Mouse (Mus musculus): ENCODE results near the gene Ppp1r26. TPM values are rescaled to one million over a fixed set of nuclear protein-coding genes. Genes with fewer than 3 reads are reported as not detected.
A peak's percentile ranks its signal among the peaks of the same experiment; 100 is the strongest.

The Ppp1r26 gene
- 1.1 TPM in 2 replicates for polyA plus RNA-seq (2015; fragmentation: Nextera tagmentation; extraction: Ambion mirVana)

DNA sequence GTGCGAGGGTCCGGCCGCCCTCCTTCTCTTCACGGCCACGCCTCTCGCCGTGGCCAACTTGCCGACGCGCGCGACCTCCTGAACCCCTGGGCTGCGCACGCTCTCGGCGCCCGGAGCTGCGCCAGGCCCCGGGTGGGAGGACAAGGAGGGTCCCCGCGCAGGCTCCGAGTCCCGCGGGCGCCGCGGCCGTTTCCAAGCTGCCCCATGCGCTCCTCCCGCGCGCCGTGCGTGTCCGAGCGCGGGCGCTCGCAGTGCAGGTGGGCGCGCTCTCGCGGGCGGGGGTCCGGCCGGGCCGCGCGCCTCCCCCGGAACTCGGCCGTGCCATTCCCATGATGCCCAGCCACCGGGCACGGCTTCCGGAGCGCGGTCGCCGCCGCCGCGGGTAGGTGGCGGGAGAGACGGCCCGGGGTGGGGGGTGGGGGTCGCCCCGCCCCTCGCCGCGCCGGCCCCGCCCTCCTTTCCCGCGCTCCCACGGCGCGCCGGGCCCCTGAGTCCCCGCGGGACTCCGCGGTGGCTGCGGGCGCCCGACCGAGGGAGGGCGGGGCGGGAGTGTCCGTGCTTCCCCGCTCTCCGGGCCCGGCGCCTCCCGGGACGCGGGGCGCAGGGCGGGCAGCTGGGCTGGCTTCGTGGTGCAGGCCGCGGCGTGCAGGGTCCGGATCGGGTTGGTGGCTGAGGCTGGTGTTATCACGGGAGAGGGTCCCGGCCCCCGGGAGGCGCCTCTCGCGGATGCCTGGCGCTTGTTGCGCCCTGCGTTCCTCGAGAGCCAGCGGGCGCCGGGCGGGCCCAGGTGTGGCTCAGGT lies at the start of gene Ppp1r26:
Ppp1r26 (plus strand) TSS at position 286 of the 800 bp plus-strand sequence.
- Histone ChIP-seq H3K27ac (replicated peaks) (peak within 1 kb of the TSS; percentile 53; the same call in 1 of the 2 replicates), H3K27me3 (ENCODE audit: control insufficient read depth, insufficient read depth, low read length) (no peaks in the 10 kb centered on the region), H3K36me3 (ENCODE audit: control insufficient read depth, insufficient read depth, low read length) (no peaks in the 10 kb centered on the region), H3K9me3 (ENCODE audit: control insufficient read depth, low read length) (no peaks in the 10 kb centered on the region), H3K9ac (ENCODE audit: low read length) (peak within 1 kb of the TSS; percentile 79), H3K4me2 (replicated peaks; ENCODE audit: low read depth) (peak within 1 kb of the TSS; percentile 96), H3K4me3 (ENCODE audit: low read depth, low read length) (peak within 1 kb of the TSS; percentile 72), H3K4me1 (replicated peaks; ENCODE audit: control insufficient read depth, insufficient read depth) (0 out of 2 replicates have a peak, but pooled peaks cover 2% of the 10 kb centered on the region)
- TF ChIP-seq CTCF (IDR thresholded peaks at IDR 0.05; ENCODE audit: low read depth) (no peak), EP300 (optimal IDR thresholded peaks at IDR 0.05) (no peak)
- under 1% methylated on average over 58 of the region's 118 CpGs for WGBS
- ATAC-seq (ENCODE audit: low FRiP score, low TSS enrichment) = peak; percentile 75
- DNase-seq (ENCODE audit: low spot score) = peak; percentile 56

DNA sequence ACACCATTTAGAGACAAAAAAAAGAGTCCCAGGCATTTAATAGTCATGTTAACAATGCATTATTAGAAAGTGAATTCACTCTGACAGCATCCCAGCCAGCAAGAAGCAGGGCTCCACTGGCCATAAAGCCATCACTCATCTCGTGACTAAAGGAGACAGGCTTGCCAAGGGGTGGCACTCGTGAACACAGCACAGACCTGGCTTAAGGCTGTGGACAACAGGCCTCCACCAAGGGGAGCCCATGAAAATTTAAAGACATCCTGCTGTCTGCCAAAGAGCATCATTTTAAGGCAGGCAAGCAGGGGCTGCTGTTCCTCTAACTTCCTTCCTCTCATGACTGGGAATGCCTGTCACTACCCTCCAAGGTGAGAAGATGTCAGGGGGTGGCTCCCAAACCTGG lies 49.7 kb upstream of the Ppp1r26 start:
- Histone ChIP-seq H3K9me3 (ENCODE audit: control insufficient read depth, low read length) (no peaks in the 10 kb centered on the region), H3K27ac (replicated peaks) (no peak overlapping the region), H3K27me3 (ENCODE audit: control insufficient read depth, insufficient read depth, low read length) (no peaks in the 10 kb centered on the region), H3K4me1 (replicated peaks; ENCODE audit: control insufficient read depth, insufficient read depth) (no peaks in the 10 kb centered on the region), H3K9ac (ENCODE audit: low read length) (no peak overlapping the region), H3K4me3 (ENCODE audit: low read depth, low read length) (no peak overlapping the region), H3K36me3 (ENCODE audit: control insufficient read depth, insufficient read depth, low read length) (no peaks in the 10 kb centered on the region), H3K4me2 (replicated peaks; ENCODE audit: low read depth) (no peak overlapping the region)
- 42% methylated on average over 2 of the region's 2 CpGs for WGBS
- ATAC-seq (ENCODE audit: low FRiP score, low TSS enrichment) (no peak), DNase-seq (ENCODE audit: low spot score) (no peak)
- TF ChIP-seq CTCF (IDR thresholded peaks at IDR 0.05; ENCODE audit: low read depth) (no peak), EP300 (optimal IDR thresholded peaks at IDR 0.05) (no peak)

- Histone ChIP-seq H3K36me3 (ENCODE audit: control insufficient read depth, insufficient read depth, low read length) (no peaks in the 10 kb centered on the region), H3K9me3 (ENCODE audit: control insufficient read depth, low read length) (no peaks in the 10 kb centered on the region), H3K27ac (replicated peaks) (no peak overlapping the region), H3K4me2 (replicated peaks; ENCODE audit: low read depth) (no peak overlapping the region), H3K9ac (ENCODE audit: low read length) (no peak overlapping the region), H3K27me3 (ENCODE audit: control insufficient read depth, insufficient read depth, low read length) (no peaks in the 10 kb centered on the region), H3K4me3 (ENCODE audit: low read depth, low read length) (no peak overlapping the region), H3K4me1 (replicated peaks; ENCODE audit: control insufficient read depth, insufficient read depth) (no peaks in the 10 kb centered on the region)
- 77% methylated on average over 4 of the region's 4 CpGs for WGBS
- no peak for DNase-seq (ENCODE audit: low spot score)
- TF ChIP-seq EP300 (optimal IDR thresholded peaks at IDR 0.05) (no peak), CTCF (IDR thresholded peaks at IDR 0.05; ENCODE audit: low read depth) (no peak)
- no peak for ATAC-seq (ENCODE audit: low FRiP score, low TSS enrichment)
Observed at GRCm38 (mm10) chr2:28397417-28398119, 49.0 kb upstream of the Ppp1r26 start.

- no peaks in the 10 kb centered on the region for H3K36me3 ChIP-seq (ENCODE audit: control insufficient read depth, insufficient read depth, low read length)
- ATAC-seq (ENCODE audit: low FRiP score, low TSS enrichment) (peak; percentile 59; the same call in 1 of the 2 replicates), DNase-seq (ENCODE audit: low spot score) (no peak)
- H3K9ac ChIP-seq (ENCODE audit: low read length) = no peak overlapping the region
- no peak overlapping the region for H3K4me2 ChIP-seq (replicated peaks; ENCODE audit: low read depth)
- no peak overlapping the region for H3K4me3 ChIP-seq (ENCODE audit: low read depth, low read length)
- TF ChIP-seq EP300 (optimal IDR thresholded peaks at IDR 0.05) (no peak), CTCF (IDR thresholded peaks at IDR 0.05; ENCODE audit: low read depth) (no peak)
- 33% methylated on average over 11 of the region's 11 CpGs for WGBS
- no peaks in the 10 kb centered on the region for H3K27me3 ChIP-seq (ENCODE audit: control insufficient read depth, insufficient read depth, low read length)
- no peaks in the 10 kb centered on the region for H3K4me1 ChIP-seq (replicated peaks; ENCODE audit: control insufficient read depth, insufficient read depth)
- H3K27ac ChIP-seq (replicated peaks) = no peak overlapping the region
- no peaks in the 10 kb centered on the region for H3K9me3 ChIP-seq (ENCODE audit: control insufficient read depth, low read length)
Observed at GRCm38 (mm10) chr2:28401647-28402046, 45.0 kb upstream of the Ppp1r26 start.

DNA sequence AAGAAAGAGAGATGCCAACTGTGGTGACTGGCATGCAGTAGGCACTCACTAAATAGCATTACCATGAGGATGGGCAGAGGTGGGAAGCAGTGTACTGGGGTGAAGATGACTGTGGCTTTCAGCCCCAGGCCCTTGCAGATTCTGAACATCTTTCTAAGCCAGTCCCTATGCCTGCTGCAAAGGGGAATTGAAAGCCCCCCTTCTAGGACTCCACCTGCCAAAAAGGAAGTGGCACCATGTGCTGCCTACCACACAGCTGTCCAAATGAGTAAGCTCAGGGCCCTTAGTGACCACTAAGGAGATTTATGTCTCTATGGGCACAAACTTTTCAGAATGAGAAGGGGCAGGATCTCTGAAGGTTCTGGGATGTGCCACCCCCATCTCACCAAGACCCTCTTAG lies 44.5 kb upstream of the Ppp1r26 start:
- H3K36me3 ChIP-seq (ENCODE audit: control insufficient read depth, insufficient read depth, low read length) = no peaks in the 10 kb centered on the region
- no peak overlapping the region for H3K9ac ChIP-seq (ENCODE audit: low read length)
- no peak overlapping the region for H3K4me2 ChIP-seq (replicated peaks; ENCODE audit: low read depth)
- no peak for ATAC-seq (ENCODE audit: low FRiP score, low TSS enrichment)
- TF ChIP-seq EP300 (optimal IDR thresholded peaks at IDR 0.05) = no peak
- no peak for TF ChIP-seq CTCF (IDR thresholded peaks at IDR 0.05; ENCODE audit: low read depth)
- H3K4me3 ChIP-seq (ENCODE audit: low read depth, low read length) = no peak overlapping the region
- DNase-seq (ENCODE audit: low spot score) = no peak
- no peak overlapping the region for H3K27ac ChIP-seq (replicated peaks)
- no peaks in the 10 kb centered on the region for H3K9me3 ChIP-seq (ENCODE audit: control insufficient read depth, low read length)
- H3K4me1 ChIP-seq (replicated peaks; ENCODE audit: control insufficient read depth, insufficient read depth) = no peaks in the 10 kb centered on the region
- no peaks in the 10 kb centered on the region for H3K27me3 ChIP-seq (ENCODE audit: control insufficient read depth, insufficient read depth, low read length)

DNA sequence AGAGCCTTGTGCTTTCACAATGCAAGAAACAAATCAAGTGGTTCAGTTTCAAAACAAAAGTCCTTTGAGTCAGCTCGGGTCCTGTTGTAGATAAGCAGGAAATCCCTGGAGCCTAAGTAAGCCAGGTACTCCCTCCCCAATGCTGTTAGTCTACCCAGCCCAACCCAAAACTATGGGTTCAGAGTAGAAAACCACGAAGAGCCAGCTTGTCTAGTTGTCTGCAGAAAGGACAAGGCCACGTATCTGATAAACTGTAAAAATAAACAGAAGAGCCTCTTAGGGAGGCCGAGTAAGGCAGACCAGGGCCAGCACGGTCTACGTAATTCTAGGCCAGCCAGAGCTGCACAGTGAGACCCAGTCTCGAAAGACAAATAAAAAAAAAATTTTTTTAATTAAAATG lies 38.8 kb upstream of the Ppp1r26 start:
- Histone ChIP-seq H3K27ac (replicated peaks) (no peak overlapping the region), H3K9ac (ENCODE audit: low read length) (no peak overlapping the region), H3K4me2 (replicated peaks; ENCODE audit: low read depth) (no peak overlapping the region), H3K4me1 (replicated peaks; ENCODE audit: control insufficient read depth, insufficient read depth) (no peaks in the 10 kb centered on the region), H3K4me3 (ENCODE audit: low read depth, low read length) (no peak overlapping the region), H3K27me3 (ENCODE audit: control insufficient read depth, insufficient read depth, low read length) (no peaks in the 10 kb centered on the region), H3K36me3 (ENCODE audit: control insufficient read depth, insufficient read depth, low read length) (no peaks in the 10 kb centered on the region), H3K9me3 (ENCODE audit: control insufficient read depth, low read length) (no peaks in the 10 kb centered on the region)
- 26% methylated on average over 7 of the region's 7 CpGs for WGBS
- DNase-seq (ENCODE audit: low spot score) (no peak), ATAC-seq (ENCODE audit: low FRiP score, low TSS enrichment) (no peak)
- TF ChIP-seq CTCF (IDR thresholded peaks at IDR 0.05; ENCODE audit: low read depth) = no peak
- TF ChIP-seq EP300 (optimal IDR thresholded peaks at IDR 0.05) = no peak
